Mouse (Mus musculus) c-Kit-negative CD71-positive TER-119-positive erythroid progenitor cells, embryonic 14.5 days (primary cell): ENCODE results near the gene Cog1.
"Not testable (repeated sequence)": the region's sequence is repeated elsewhere in the genome, so short reads cannot be mapped to it uniquely, and the experiment has no call there.

Experiments used
- DNase-seq: peaks from one replicate; pipeline ENCODE4 v3.0.0-alpha.2; 2013; ENCODE audit warnings: low read depth, low spot score

Cog1 gene

GRCm38 (mm10) chr11:113631862-113632261 is 17.1 kb upstream of the Cog1 start:
- DNase-seq = no peak

GRCm38 (mm10) chr11:113632303-113632702 is 16.7 kb upstream of the Cog1 start:
- DNase-seq = no peak

- no peak for DNase-seq
Observed at GRCm38 (mm10) chr11:113633398-113633797, 15.6 kb upstream of the Cog1 start.

DNA sequence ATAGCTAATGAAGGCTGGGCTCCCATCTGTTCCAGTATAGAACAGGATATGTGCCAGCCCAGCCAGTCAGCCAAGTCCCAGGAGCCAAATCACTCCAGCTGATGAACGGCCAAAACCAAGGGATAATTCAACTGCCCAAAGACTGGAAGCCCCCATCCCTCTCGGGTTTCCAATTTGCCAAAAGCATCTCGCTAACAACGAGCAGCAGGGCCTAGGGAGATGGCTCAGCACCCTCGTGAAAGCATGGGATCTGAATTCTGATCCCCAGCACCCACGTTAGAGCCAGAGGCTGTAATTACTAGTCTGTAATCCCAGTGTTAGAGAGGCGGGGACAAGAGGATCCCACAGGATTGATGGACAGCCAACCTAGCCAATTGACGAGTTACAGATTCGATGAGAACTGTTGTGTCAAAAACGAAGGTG is 14.3 kb upstream of the Cog1 start:
- no peak for DNase-seq

DNA sequence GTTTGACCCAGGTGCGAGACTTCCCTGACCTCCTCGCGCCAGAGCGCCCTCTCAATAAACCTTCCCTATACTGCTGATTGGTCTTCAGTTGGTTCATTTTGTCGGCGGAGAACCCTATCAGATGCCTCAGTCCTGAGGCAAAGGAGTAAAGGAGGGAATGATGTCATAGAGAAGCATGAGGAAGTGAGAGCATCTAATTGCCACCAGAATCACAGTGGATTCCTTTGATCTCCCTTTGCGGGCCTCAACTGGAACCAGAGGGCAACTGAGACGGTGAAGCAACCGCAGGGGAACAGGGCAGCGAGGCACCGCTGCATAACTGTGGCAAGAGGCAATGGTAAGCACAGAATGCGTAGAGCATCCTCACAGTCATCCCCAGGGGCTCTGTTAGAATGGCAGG is 10.3 kb upstream of the Cog1 start:
- DNase-seq = no peak

- no peak for DNase-seq
Observed at GRCm38 (mm10) chr11:113645181-113645580, 3.8 kb upstream of the Cog1 start.

DNA sequence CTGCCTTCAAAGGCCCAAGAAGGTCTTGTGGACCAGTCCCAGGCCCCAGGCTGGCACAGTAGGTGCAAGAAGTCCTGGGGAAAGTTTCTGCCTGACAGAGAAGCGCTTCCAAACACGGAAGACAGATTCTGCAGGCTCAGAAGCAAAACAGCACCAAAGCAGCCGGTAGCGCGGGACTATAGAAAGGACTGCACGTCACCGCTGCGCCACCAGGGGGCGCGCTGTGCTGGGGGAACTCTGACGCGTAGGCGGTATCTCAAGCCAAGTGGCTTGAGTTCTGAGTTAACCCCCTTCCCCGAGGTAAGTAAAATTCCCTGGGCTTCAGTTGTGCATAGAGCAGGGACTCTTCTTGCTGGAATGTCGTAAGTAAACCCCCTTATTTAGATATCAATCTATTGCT is 817 bp upstream of the Cog1 start:
- peak; percentile 76 for DNase-seq

GRCm38 (mm10) chr11:113649353-113650210 is 613 bp downstream of the Cog1 start, which contains the start of gene Slc39a11:
Gene Slc39a11 (minus strand): TSS chr11:113650079.
- DNase-seq = no peak

DNA sequence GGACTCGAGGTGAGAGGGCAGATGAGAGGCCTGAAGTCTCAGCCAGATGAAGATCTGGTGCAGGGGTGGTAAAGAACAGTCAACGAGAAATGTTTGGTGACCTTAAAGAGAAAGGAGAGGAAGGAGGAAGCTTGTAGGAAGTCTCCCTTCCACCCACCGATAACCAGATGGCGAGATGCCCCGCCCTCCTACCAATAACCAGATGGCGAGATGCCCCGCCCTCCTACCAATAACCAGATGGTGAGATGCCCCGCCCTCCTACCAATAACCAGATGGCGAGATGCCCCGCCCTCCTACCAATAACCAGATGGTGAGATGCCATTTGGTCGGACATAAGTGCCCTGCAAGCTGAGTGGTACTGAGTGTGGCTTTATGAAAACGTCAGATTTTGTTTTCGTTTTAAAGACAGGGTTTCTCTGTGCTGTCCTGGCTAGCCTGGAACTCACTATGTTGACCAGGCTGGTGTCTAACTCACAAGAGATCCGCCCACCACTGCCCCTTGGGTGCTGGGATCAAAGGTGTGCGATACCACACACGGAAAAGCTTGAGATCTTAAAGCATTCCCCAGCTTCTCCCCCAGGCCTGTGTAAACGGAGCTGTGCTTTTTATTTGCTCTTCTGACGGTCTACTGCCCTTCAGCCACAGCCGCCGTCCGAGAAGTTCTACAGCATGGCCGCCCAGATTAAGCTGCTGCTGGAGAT is 2.4 kb downstream of the Cog1 start:
- DNase-seq = no peak

DNA sequence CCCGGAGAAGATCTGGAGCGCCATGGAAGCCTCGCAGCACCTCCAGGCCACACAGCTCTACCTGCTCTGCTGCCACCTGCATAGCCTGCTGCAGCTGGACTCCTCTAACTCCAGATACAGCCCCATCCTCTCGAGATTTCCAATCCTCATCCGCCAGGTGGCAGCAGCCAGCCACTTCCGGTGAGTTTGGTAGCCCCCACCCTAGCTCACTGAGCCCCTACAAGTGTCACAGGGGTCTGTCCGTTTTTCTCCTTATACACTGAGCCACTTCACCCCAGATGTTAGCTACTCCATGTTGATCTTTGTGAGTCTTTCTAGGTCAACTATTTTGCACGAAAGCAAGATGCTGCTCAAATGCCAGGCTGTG is 2.9 kb downstream of the Cog1 start:
- no peak for DNase-seq

- no peak for DNase-seq
Observed at GRCm38 (mm10) chr11:113652516-113652915, 3.5 kb downstream of the Cog1 start.

DNA sequence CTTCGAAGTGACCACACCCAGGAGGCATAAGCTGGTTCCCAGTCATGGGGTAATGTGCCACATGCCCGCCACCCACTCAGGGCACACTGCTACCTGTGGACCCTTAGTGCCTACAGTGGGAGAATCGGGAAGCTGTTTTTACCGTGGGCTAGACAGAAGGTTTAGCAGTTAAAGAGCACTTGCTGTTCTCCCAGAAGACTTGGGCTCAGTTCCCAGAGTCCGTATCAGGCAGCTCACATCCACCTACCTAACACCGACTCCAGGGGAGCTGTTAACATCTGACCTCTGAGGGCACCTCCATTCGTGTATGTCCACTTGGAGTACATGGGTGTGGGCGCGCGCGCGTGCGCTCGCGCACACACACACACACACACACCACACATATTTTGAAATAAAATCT is 5.1 kb downstream of the Cog1 start:
- no peak for DNase-seq

DNA sequence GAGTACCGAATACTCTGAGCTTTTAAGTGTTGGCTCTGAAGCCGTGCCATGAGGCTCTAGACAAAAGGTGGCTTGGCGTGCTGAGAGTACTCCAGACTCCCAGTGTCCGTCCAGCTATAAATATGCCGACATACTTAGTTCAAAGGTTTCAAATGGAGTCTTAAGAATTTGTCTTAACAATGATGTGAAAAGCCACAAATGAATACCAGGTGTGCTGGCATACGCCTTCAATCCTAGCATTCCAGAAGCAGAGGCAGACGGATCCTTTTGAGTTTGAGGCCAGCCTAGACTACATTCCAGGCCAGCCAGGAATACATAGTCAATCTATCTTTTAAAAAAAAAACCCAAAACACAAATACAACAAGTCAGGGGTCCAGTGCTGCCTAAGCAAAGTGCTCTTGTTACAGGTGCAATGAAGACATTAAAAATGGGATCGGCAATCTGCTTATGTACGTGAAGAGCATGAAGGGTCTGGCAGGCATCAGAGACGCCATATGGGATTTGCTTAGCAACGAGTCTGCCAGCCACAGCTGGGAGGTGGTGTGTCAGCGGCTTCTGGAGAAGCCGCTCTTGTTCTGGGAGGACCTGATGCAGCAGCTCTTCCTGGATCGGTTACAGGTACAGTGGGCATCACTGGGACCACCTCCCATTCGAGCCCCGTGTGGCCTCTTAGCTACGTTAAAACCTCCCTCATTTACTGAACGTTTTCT is 5.7 kb downstream of the Cog1 start:
- no peak for DNase-seq

DNA sequence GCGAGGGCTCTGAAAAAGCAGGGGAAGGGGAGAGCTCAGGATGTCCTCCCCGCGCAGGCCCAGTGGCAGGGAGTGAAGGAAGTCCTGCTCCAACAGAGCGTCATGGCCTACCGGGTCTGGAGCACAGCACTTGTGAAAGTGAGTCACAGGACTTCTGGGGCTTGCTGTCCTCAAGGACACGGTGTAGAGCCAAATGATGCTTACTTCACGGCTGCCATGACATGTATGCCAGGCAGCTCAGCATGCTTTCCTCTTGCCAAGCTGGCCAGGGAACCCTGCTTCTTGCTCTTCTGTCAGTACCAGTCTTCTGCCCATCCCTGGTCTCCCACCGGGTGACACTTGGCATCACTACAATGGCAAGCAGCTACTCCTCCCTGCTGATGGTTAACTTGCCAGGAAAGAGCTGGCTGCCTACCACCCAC is 7.6 kb downstream of the Cog1 start:
- DNase-seq = no peak

- DNase-seq = no peak
Observed at GRCm38 (mm10) chr11:113657221-113657620, 8.3 kb downstream of the Cog1 start.

- no peak for DNase-seq
Observed at GRCm38 (mm10) chr11:113658319-113658718, 9.3 kb downstream of the Cog1 start.

DNA sequence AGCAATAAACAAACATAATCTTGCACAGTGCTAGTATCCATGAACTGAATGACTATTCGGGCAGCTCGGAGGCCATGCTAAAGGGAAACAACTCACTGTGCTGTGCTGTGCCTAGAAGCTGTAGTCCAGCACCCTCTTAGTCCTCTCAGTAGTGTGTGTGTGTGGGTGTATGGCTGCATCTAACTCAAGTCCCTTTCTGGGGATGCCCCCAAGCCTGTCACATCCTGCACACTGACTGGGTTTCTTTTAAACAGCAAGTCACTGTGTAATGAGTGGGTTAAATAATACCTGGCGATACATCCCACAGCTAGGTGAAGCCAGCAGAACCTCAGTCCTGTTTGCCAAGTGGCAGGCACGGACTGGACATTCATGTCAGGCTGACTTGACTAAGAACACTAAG is 9.8 kb downstream of the Cog1 start:
- no peak for DNase-seq

DNA sequence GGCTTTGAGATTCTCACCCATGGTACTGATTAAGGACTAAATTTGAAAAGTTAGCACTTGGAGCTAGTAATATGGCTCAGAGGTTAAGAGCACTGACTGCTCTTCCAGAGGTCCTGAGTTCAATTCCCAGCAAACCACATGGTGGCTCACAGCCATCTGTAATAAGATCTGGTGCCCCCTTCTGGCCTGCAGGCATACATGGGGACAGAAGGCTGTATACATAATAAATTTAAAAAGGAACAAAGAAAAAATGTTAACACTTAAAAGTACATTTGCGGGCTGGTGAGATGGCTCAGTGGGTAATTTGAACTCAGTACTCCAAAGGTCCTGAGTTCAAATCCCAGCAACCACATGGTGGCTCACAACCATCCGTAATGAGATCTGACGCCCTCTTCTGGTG is 11.2 kb downstream of the Cog1 start:
- not testable (repeated sequence) for DNase-seq

DNA sequence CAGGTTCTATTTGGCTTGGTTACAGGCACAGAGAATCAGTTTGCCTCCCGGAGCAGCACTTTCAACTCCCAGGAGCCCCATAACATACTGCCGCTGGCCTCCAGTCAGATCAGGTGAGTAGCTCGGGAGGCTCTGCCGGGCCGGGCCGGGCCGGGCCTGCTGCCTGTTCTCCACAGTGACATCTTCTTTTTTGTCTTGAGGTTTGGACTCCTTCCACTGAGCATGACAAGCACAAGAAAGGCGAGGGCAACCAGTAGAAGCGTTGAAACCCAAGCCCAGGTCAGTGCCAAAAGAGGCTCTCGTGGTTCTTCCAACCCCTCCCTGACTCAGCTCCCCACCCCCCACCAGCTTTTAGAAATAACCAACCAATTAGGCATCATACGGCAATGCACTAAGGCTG is 12.0 kb downstream of the Cog1 start:
- no peak for DNase-seq

DNA sequence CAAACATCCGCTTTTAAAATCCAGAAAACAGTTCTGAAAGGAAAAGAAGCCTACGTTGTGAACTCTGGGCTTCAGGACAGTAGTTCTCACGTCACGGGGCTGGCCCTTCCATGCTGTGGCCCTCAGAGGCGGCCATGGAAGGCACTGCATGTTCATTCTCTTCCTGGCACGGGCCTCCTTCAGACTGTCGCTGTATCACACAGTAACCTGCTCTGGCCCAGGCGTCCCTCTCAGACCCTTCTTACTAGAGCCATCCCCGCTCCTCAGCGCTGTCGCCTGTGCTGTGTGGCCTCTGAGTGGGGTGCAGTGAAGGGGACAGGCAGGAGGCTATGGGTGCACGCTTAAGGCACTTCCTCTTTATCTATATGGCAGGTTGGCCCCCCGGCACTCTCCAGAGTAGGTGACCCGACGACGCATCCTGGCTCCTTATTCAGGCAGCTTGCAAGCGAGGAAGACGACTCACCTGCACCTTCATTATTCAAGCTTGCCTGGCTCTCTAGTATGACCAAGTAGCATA is 12.9 kb downstream of the Cog1 start:
- no peak for DNase-seq

DNA sequence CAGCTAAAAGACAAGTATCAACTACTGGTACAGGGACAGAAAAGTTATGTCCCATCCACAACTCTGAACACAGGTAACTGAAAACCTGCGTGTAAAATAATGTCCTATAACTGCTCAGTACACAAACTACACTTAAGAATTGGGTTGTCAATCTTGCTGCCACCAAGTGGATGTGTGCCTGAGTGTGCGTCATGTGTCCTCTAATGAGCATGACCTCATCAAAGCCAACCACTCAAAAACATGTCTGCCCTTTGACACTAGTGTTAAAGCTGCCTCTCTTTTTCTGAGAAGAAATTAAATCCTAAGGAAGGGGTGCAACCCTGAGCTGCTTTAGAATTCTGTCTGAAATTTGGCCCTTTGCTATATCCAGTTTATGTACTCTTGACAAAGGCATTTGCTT is 15.3 kb downstream of the Cog1 start:
- no peak for DNase-seq

GRCm38 (mm10) chr11:113666205-113666604 is 17.2 kb downstream of the Cog1 start:
- no peak for DNase-seq
